Comparison of ENCODE assay signal across 21 mouse cellular contexts in genomic region chr2:156379929-156380328, GRCm38 (mm10). TPM values are rescaled to one million over a fixed set of nuclear protein-coding genes. Genes with fewer than 3 reads are reported as not detected.
DNase-seq lines count a peak whose midpoint lies in the region; ATAC-seq and TF ChIP-seq lines count a peak whose summit lies in the region.
"Had no signal": no experiment of that assay in that cellular context is flagged by ENCODE, and none has a peak within 500 bp of the region (broad histone marks: within the 10 kb centered on the region; RNA-seq: fewer than 3 reads in every experiment).

No protein-coding gene starts in this region.

- H3K27ac ChIP-seq in layer of hippocampus, adult 2 months: peak overlapping the region; percentile 58; the same call in 1 of the 2 replicates
- H3K27ac ChIP-seq in gastrocnemius, adult 2 months: no peak overlapping the region
- H3K27ac ChIP-seq: heart, embryonic 10.5 days; limb, embryonic 12.5 days; liver, embryonic 12.5 days had no signal

- intact Hi-C loops in left cerebral cortex, postnatal 14 days (cut with DNase I): loop anchor here (5.0 kb wide), 1 partner anchor 137 kb away; no protein-coding TSS in a partner anchor
- intact Hi-C loops in gastrocnemius, adult 2 months (cut with DNase I): no loop called here

- no peak overlapping the region for H3K4me3 ChIP-seq in layer of hippocampus, adult 2 months
- H3K4me3 ChIP-seq in gastrocnemius, adult 2 months: no peak overlapping the region
- H3K4me3 ChIP-seq: heart, embryonic 10.5 days; limb, embryonic 12.5 days; liver, embryonic 12.5 days; midbrain, embryonic 10.5 days had no signal

- no peak for TF ChIP-seq CTCF in layer of hippocampus, adult 2 months (conservative IDR thresholded peaks at IDR 0.05)
- TF ChIP-seq CTCF in gastrocnemius, adult 2 months (IDR thresholded peaks at IDR 0.05): no peak

- ATAC-seq in erythroblast, adult 5-6 weeks (replicated peaks; ENCODE audit: low FRiP score, poor library complexity, severe bottlenecking): no peak
- ATAC-seq: inflammation-experienced regulatory T-cells, adult 6 months; liver, embryonic 12.5 days had no signal

- DNase-seq in layer of hippocampus, adult 2 months (ENCODE audit: low spot score in 2 of 2): peak; percentile 43 to 73
- no peak for DNase-seq in layer of hippocampus, adult 9-10 months (ENCODE audit: low spot score)
- DNase-seq in frontal cortex, adult 2 months (ENCODE audit: extremely low spot score in 1 of 2, low spot score in 1 of 2): peak; percentile 56 to 73
- DNase-seq in left cerebral cortex, postnatal 14 days (ENCODE audit: low spot score in 2 of 2): peak; percentile 51 to 83
- peak; percentile 50 for DNase-seq in right cerebral cortex, postnatal 14 days
- DNase-seq in embryo, embryonic 11 days: no peak
- no peak for DNase-seq in gastrocnemius, adult 2 months
- DNase-seq: cerebellum, adult 2 months; cerebellum, postnatal 36 days; gastrocnemius, postnatal 25 days; kidney, adult 2 months; kidney, postnatal 14 days; lung, embryonic 14.5 days; lung, postnatal 4 days; thymus, postnatal 14 days had no signal

RNA-seq across cellular contexts. Expression of gene Epb41l1, which starts 40.8 kb away (rescaled TPM):
- 100 to 1,000 TPM; 340 to 347 TPM for total RNA-seq in layer of hippocampus, adult 2 months (2021)
- 211 and 225 TPM in 2 replicates for polyA plus RNA-seq in frontal cortex, adult 2 months (2012; rRNA removed)
- total RNA-seq in left cerebral cortex, postnatal 14 days (2021): 100 to 1,000 TPM; 304 to 328 TPM
- under 0.01 and 2.5 TPM in 2 replicates for total RNA-seq in erythroblast, adult 5-6 weeks (2015; ENCODE audit: low replicate concordance)
- total RNA-seq in erythroblast, adult 5-6 weeks (2017; ENCODE audit: low replicate concordance): 0.34 and 0.84 TPM in 2 replicates
- total RNA-seq in gastrocnemius, adult 2 months (2021): 1 to 10 TPM; 3.8 to 4.6 TPM

Comparison
In these comparisons a context has a peak if more than half of its experiments do, and no peak if none do; other contexts are left out.
1. DNase-seq: peak in layer of hippocampus, adult 2 months (2 of 2), frontal cortex, adult 2 months (2 of 2), left cerebral cortex, postnatal 14 days (2 of 2) and right cerebral cortex, postnatal 14 days (single experiment); none in layer of hippocampus, adult 9-10 months (single experiment), embryo, embryonic 11 days (single experiment) and gastrocnemius, adult 2 months (single experiment).
2. RNA of gene Epb41l1, which starts 40.8 kb away (total RNA-seq): 340 to 347 TPM in layer of hippocampus, adult 2 months and 304 to 328 TPM in left cerebral cortex, postnatal 14 days; 3.8 to 4.6 TPM in gastrocnemius, adult 2 months and under 0.01 to 2.5 TPM in erythroblast, adult 5-6 weeks; every median in the first group is over 10 times any median in the second.